Mouse (Mus musculus) retina, postnatal 1 day (tissue): ENCODE data around the gene Gm1604a.
"Not testable (repeated sequence)": the region's sequence is repeated elsewhere in the genome, so short reads cannot be mapped to it uniquely, and the experiment has no call there.

Experiments used
- DNase-seq: peaks from one replicate; pipeline ENCODE4 v3.0.0-alpha.2; 2012

Gene Gm1604a

DNA sequence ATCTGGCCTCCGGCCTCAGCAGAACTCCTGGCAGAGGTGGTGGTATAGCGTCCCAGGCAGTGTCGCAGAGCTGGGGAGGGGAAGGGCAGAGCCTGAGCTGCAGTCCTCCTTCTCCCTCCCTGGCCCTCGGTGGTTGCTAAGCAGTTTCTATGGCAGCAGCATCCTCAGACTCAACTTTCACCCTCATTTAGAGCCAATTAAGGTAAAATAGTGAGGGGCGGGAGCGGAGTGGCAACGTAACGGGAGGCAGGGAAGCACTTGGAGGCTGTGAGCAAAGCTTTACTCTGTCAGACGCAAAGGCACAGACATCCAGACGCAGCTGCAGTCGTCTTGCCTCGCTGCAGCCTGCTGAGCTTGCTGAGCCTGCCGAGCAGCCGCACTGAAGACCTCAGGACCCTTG lies at the start of gene Gm1604a:
Gene Gm1604a (plus strand): TSS at position 312 of the 400 bp plus-strand sequence.
- DNase-seq: not testable (repeated sequence)

DNA sequence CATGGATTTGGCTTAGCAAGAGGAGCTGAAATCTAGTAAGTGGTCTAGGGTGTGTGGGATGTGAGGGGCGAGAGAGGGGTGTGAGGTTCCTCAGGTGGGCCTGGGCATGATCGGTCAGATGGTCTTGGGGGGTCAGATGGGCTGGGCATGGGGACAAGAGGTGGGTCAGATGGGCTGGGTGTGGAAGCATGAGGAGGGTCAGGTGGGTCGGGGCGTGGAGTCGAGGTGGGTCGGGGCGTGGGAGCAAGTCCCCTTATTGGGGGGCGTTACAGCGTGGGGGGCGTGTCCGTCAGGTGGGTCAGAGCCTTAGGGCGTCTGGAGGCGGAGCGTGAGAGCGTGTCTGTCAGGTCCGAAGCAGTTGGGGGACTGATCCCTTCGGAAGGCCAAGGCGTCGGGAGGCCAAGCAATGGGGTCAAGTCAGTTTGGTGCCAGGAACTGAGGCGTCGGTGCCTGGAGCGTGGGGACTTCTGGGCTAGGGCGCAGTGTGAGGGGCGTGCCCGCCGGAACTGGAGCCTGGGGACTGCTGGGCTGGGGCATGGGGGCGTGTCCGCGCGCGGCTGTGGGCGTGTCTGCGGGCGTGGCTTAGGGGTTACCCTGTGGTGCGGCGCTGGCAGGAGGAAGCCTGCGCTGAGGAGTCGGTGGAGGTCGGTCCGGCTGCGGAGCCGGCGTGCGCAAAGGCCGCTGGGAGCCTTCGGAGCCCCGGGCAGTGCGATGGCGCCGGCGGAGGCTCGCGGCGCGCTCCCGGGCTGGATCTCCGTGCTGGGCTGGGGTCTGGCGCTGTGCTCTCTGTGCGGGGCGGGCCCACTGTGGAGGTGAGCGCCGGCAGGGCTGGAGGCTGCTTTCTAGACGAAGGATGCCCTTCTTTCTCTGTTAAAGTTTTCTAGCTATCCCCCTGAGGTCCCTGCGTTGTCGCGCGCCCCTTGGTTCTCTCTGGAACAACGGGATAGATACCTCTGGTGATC lies 46.8 kb upstream of the Gm1604a start, which contains the start of gene Gm49721:
Gene Gm49721 (plus strand): TSS at position 618 of the 962 bp plus-strand sequence.
- peak; percentile 57 for DNase-seq

DNA sequence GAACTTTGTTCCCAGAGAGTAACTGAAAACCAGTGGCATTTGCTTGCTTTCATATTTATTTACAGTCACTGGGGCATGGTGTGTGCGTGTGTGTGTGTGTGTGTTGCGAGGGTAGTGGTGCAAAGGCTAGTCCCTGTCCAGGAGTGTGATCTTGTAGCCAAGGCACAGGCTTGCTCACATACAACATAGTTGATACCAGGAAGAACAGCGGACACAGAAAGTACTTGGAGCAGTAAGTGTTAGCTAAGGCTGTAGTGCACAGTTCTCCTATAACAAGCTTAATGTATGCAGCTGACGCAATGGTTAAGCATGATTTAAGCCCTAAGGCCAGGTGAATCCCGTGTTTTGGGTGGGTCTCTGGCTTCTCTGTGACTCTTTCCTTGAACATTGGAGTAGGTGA lies 46.0 kb upstream of the Gm1604a start:
- DNase-seq: not testable (repeated sequence)

DNA sequence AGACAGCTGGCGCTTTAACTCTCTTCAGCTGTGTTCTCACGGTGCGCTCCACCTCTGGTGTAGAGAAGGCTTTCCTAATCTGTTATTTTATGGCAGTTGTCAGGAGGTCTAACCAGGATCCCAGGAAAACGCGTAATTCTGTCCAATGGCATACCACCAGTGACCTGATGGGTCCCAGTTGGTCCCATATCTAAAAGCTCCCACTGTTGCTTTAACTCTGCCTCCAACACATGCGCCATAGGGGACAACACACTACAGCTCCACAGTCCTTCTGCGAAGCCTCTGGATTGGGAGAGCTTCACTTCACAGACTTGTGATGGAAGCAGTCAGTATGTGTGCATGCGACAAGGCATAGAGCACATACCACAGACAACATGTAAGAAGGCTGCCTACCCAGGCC lies 45.2 kb upstream of the Gm1604a start:
- DNase-seq: not testable (repeated sequence)

DNA sequence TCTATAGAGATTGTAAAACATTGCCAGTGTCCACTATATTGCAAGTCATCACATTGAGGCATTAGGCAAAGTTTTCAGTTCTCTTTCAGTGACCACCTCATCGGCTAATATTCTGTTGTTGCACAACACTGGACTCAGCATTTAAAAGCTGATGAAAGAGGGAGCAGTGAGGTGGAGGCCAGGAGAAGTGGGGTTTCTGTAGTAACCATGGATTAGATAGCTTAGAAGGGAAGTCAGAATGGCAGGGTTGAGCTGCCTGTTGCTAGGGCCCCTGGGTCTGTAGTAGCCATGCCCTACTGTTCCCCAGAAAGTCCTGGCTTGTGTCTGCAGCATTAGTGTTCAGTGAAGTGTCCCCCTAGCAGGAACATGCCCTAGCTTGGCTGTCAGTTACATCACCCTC lies 39.2 kb upstream of the Gm1604a start:
- not testable (repeated sequence) for DNase-seq

DNA sequence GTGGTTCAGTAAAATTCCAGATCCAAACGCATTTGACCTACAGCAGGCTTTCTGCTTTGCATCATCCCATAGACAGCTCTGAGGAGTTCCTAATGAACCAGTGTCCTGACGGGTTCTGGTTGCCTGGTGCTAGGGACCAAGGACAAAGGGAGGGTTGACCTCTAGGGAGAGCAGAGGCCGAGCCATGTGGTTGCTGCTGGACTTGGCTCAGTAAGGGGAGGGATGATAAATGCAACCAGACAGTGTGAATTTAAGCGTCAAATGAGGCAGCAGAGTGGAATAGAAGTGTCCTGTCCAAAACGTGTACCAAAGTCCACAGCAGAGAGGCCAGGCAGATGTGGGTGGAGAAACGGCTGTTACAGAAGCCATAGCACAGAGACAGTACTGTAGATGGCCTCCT lies 29.9 kb upstream of the Gm1604a start:
- not testable (repeated sequence) for DNase-seq

DNA sequence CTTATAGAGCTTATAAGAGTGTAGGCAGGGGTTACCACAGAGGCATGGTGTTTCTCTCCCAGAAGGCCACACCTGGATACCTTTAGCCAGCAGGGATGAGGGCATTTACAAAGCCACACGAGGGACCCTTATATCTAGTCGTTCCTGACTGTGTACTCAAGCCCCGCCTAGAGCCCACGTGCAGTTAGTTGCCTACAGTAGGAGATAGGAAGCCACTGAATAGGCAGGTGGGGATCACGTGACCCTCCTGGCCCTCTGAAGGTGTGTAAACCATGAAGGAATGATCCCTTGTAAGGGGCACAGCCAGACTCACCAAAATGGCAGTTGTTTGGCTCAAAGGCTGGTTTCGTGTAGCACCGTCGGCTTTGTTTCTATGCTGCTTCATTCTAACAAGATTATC lies 28.5 kb upstream of the Gm1604a start:
- not testable (repeated sequence) for DNase-seq

DNA sequence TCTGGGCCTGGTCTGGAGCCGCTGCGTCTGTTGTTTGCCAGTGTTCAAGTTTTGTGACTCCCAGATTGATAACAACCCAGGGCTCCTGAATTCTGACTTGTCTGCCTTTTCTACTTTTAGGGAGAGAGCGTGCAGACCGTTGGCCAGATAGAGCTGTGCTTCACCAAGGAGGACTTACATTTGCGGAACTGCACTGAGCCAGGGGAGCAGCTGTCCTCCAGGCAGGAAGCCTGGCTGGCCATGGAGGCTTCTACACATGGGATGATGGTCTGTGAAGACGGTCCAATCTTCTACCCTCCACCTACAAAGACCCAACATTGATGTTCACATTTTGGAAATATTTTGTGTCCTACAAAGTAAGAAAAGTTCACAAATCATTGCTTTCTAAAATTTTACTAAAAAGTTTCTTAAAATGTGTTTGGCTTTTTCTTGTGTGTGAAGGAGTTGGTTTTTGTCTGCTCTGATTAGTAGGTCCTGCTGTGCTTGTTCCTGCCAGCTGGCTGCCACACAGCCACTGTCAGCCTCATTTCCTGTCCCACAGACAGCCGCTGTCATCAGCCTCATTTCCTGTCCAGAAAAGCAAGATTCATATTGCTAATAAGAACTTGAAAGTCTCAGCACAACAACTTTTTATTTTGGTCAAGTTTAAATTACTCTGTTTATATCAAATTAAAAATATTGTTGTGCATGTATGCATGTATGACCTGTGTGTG lies 27.4 kb upstream of the Gm1604a start:
- not testable (repeated sequence) for DNase-seq

DNA sequence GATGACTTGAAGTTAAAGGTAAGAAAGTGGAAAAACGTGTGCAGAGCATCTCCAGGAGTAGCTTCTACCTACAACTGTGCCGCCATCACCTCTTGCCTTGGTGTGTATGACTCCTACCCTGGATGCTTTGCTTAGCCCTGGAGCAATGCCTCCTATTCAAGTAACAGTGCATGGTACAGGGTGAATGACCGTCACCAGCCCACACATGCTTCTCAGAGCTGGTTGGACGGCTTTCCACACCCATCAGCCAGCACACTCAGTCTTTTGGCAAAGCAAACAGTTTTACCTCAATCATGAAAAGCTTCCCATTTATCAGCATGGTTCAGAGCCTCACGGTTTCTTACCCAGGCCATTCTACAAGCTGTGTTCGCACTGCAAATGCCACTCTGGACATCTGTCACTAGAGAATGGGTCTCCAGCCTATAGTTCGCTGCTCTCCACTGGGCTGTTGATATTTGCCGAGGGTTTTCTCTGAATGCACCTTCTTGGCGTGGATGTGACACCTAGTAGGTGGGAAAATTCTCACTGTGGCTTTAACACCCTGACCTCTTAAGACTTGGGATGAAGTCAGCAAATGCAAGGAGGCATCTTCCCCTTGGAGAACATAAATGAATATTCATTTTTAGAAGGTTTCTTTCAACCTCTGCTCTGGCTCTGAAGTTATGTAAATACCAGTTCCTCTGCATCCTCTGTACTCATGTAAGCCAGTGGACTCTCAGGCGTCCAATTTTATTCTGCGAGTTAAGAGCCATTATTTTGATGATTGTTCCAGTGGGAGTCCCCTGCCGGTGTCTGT lies 23.4 kb upstream of the Gm1604a start:
- DNase-seq: not testable (repeated sequence)

DNA sequence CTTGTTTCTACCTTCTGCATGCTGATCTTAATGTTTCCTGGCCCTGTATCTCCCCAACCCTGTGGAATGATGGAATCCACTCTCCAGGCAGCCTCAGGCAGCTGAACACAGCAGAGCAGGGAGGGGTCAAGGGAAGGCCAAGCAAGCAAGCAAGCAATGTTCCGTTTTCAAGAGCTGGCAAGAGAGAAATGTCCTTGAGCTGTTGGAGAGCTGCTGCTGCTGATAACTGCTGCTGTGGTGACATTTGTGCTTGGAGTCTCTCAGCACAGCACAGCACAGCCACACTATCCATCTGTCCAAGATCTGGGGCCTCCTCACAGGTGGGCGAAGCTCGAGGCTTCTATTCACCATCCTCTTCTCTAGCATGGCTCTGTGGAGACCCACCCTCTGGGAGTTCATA lies 22.0 kb upstream of the Gm1604a start:
- DNase-seq: not testable (repeated sequence)

DNA sequence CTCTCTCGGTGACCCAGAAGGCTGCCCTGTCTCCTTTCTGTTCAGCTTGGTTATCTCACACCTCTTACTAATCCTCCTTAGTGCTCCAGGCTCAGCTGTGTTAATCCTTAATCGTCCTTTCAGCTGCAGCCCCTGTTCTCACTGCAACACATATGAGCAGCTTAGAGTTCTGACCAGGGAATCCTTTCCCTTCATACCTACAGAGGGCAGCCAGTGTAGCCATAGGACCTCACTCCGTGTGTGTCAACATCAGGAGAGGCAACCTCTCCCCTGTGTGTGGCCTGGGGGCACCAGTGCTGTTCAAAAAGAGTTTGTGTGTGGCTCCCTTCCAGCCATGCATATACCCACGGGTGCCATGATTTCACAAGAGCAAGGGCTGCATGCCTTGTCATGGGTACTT lies 19.7 kb upstream of the Gm1604a start:
- DNase-seq: peak; percentile 68

DNA sequence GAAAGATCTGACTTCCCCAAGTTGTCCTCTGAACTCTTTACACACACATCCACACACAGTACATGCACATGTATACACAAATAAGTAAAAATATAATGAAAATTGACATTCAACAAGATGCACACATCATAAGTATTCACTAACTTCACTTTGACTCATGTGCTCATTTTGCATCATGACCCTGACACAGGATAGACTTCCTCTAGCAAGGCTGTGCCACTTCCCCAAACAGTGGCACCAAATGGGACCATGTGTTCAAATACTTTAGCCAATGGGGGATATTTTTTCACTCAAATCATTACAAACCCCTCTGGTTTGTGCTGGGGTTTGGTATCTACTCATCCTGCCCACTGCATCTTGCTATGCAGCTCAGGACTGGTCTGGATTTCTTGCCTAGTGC lies 16.5 kb upstream of the Gm1604a start:
- not testable (repeated sequence) for DNase-seq

DNA sequence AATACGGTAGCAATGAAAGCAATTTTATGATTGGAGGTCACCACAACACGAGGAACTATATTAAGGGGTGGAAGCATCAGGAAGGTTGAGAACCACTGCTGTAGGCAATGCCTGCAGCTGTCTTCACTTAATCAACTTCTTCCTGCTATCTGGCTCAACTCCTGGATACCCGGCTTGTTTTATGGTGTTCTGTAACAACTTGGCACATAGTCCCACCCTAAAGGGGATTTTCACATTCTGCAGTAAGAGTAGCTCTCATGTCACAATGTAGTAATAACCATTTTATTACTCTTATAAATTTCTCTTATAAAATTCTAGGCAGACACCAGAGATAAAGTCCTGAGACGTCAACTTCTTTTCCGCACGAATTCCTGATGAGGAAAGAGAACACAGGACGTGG lies 15.9 kb upstream of the Gm1604a start:
- not testable (repeated sequence) for DNase-seq

DNA sequence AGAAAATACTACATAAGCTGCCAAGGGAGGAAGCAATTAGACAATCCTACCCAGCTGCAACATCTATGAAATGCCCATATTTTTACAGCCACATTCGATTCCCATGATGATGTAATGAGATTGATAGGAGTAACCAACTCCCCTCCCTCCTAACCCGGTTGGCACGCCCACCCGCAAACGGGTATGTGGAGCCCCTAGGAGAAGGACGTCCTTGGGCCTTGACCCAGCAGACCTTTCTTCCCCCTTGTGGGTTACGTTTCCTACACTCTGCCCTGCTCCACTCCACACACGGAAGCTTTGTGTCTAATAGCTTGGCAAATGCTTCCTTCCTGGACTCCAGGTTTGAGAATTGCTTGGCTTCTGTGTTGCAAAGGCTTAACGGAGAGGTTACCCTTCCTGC lies 15.5 kb upstream of the Gm1604a start:
- DNase-seq: not testable (repeated sequence)

DNA sequence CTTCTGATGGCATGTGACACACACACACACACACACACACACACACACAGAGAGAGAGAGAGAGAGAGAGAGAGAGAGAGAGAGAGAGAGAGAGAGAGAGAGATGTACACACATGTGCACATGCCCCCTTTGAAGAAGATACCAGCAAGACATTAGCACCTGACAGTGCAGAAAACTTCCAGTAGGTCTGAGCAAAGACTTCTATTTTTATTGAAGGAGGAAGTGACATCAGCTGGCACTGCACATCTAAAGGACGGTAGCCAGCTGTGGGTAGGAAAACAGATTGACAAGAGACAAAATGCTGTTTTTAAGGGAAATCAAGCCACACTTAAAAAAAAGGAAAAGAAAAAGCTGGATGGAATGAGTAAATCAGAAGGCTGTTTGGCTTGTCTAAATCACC lies 11.2 kb upstream of the Gm1604a start:
- DNase-seq: not testable (repeated sequence)

DNA sequence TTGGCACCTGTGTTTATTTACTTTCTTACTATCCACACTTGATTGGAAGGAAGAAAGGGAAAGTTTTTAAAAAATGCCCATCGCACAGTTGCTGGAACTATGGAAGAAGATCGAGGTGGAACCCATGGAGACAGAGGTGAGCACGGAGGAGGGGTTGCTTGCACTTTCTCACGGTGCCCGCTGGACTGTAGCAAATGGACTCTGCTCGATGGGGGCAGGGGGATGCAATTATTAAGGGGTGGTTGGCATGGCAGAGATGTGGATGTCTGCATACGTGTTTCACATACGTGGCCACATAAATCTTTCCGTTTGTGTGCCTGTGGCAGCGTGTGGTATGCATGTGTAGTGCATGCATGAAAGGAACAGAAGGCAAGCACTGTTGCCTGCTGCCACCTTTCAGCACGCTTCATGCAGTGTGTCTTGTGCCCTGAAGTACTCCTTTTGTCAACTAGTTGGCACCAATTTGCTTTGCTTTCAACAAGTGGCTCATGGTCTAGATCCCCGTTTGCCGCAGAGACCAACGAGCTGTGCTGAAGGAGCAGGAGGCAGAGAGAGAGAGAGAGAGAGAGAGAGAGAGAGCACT lies 487 bp downstream of the Gm1604a start:
- not testable (repeated sequence) for DNase-seq

DNA sequence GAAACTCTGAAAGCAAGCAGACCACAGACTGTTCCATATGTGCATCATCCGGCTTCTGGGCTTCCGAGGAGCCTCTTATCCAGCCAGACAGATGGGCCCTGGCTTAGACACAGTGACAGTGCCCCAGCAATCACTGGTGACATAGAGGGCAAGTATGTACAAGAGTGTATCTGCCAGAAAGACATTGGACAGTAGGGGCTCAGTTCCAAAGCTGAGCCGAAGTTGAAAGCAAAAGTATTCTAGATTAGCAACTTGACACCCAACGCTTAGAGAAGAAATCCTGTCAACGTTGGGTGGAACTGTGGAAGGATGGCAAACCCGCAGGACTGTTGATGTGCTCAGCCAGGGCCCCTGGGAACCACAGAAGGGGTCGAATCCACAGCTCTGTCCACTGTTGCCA lies 4.8 kb downstream of the Gm1604a start:
- DNase-seq: not testable (repeated sequence)

DNA sequence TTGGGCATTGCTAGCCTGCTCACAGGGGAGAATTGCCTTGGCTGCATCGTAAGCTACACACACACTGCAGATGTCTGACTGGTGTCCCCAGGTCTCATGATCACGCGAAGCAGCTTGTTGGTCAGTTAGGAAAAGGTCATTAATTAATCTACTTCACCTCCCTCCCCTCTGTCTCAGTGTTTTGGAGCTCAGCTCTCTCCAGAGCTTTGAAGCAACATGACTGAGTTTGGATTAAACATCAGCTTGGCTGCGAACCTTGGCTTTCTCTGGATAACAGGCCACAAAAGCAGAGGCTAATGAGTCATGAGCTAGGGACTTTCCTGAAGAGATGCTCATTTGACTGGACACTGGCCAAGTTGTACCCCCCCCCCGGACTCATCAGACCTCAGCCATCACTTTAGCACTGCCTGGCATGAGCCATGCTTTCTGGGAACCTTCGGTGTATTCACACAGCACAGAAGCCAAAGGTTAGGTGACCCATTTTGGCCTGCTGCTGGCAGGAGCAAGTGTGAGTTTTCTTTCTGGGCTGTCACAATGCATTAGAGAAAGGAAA lies 5.3 kb downstream of the Gm1604a start:
- DNase-seq: peak; percentile 19

DNA sequence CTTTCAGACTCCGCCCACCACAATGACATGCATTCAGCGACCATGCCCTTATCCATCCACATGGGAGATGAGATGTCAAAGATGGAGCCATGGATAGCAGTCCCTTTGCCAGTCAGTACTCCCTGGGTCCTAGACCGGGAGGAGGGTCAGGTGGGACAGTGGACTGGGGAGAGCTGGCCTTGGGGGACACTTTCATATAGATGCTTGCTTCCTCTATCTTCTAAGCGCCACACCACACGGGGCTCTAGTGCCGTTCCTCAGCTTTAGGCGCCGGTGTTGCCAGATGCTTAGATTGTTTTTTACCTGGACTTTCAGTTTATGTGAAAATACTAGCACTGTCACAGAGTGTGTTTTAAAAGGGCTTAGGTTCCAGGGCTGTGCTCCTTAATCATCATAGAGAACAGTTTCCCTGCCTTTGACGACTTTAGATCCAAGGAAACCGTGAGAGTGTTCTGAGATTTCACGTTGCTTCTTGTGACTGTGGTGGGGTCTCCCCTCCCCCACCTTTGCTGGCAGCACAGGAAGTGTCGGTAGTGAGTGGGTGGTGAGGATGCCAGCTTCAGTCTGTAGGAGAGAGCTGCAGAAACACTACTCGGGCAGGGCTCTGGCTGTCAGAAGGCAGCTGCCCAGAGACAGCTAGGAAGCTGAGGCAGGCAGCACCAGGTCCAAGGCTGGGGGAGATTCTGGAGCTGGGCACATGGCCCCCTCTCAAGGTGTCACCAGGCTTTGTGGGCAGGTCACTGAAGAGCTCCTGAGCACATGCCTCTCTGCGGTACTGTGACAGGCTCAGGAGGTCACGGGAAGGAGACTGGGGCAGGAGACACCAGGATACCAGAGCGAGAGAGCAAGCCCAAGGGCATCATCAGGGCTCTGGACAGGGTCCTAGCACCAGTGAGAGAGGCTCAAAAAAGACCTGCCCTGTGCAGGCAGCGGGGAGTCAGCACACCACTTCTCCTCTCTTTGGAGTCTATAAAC lies 8.1 kb downstream of the Gm1604a start:
- not testable (repeated sequence) for DNase-seq

DNA sequence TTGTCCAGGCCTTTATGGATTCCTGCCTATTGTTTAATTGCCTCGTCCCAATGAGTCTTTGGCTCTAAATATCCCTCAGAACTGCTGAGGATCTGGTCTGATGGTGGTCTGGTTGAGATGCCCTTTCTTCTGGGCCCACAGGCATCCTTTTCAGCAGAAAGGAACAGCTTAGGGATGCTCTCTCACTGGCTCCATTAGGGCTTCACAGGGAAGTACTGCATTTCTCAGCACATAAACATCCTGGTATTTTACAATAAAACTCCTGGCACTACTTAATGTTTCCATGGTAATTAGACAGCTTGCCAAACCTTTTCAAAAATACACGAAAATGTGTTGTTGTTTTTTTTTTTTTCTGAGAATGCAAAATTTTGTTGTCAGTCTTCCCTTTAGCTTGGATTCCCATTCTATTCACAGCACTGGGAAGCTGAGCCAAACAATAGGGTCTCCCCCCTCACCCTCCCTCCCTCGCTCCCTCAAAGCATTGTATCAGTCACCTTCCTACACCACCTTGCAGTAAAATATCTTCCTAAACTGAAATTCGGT lies 43.7 kb downstream of the Gm1604a start:
- DNase-seq: not testable (repeated sequence)
